Mouse (Mus musculus): ENCODE measurements around the gene Tamm41.
A peak's percentile ranks its signal among the peaks of the same experiment; 100 is the strongest.

Gene Tamm41

GRCm38 (mm10) chr6:115027485-115027992 lies 10.1 kb downstream of the Tamm41 start:
- peak in 1 of 2 experiments; percentile 73 for DNase-seq (ENCODE audit: low spot score in 2 of 2)

GRCm38 (mm10) chr6:115022876-115023275 lies 14.8 kb downstream of the Tamm41 start:
- no peak for DNase-seq (ENCODE audit: low spot score in 2 of 2)

GRCm38 (mm10) chr6:115015461-115015860 lies 22.2 kb downstream of the Tamm41 start:
- DNase-seq (ENCODE audit: low spot score in 2 of 2) = no peak

GRCm38 (mm10) chr6:115013574-115013973 lies 24.1 kb downstream of the Tamm41 start:
- no peak for DNase-seq (ENCODE audit: low spot score in 2 of 2)

GRCm38 (mm10) chr6:115011792-115012191 lies 25.9 kb downstream of the Tamm41 start:
- no peak for DNase-seq (ENCODE audit: low spot score in 2 of 2)

- DNase-seq (ENCODE audit: low spot score in 2 of 2) = no peak
These were observed 26.9 kb downstream of the Tamm41 start for GRCm38 (mm10) chr6:115010815-115011214.

GRCm38 (mm10) chr6:115010304-115010703 lies 27.4 kb downstream of the Tamm41 start:
- no peak for DNase-seq (ENCODE audit: low spot score in 2 of 2)

- DNase-seq (ENCODE audit: low spot score in 2 of 2) = peak; percentile 66 to 81
These were observed 29.9 kb downstream of the Tamm41 start for GRCm38 (mm10) chr6:115007728-115008127.

- no peak for DNase-seq (ENCODE audit: low spot score in 2 of 2)
These were observed 30.7 kb downstream of the Tamm41 start for GRCm38 (mm10) chr6:115006948-115007347.

- DNase-seq (ENCODE audit: low spot score in 2 of 2) = no peak
These were observed 31.6 kb downstream of the Tamm41 start for GRCm38 (mm10) chr6:115006065-115006464.

- peak; percentile 52 to 60 for DNase-seq (ENCODE audit: low spot score in 2 of 2)
These were observed 32.3 kb downstream of the Tamm41 start for GRCm38 (mm10) chr6:115005351-115005890.

- peak; percentile 70 to 80 for DNase-seq (ENCODE audit: low spot score in 2 of 2)
These were observed 33.0 kb downstream of the Tamm41 start for GRCm38 (mm10) chr6:115004636-115005035.

- no peak for DNase-seq (ENCODE audit: low spot score in 2 of 2)
These were observed 39.2 kb downstream of the Tamm41 start for GRCm38 (mm10) chr6:114998374-114999031.

- no peak for DNase-seq (ENCODE audit: low spot score in 2 of 2)
These were observed 40.2 kb downstream of the Tamm41 start for GRCm38 (mm10) chr6:114997471-114997870.

- DNase-seq (ENCODE audit: low spot score in 2 of 2) = no peak
These were observed 40.8 kb downstream of the Tamm41 start for GRCm38 (mm10) chr6:114996910-114997309.

GRCm38 (mm10) chr6:114994079-114994478 lies 43.6 kb downstream of the Tamm41 start:
- DNase-seq (ENCODE audit: low spot score in 2 of 2) = no peak

- DNase-seq (ENCODE audit: low spot score in 2 of 2) = peak; percentile 66 to 86
These were observed 44.0 kb downstream of the Tamm41 start for GRCm38 (mm10) chr6:114993659-114994058.

- DNase-seq (ENCODE audit: low spot score in 2 of 2) = no peak
These were observed 45.8 kb downstream of the Tamm41 start for GRCm38 (mm10) chr6:114991909-114992308.

- no peak for DNase-seq (ENCODE audit: low spot score in 2 of 2)
These were observed 49.1 kb downstream of the Tamm41 start for GRCm38 (mm10) chr6:114988619-114988980.

- no peak for DNase-seq (ENCODE audit: low spot score in 2 of 2)
These were observed 49.6 kb downstream of the Tamm41 start for GRCm38 (mm10) chr6:114987966-114988618.

GRCm38 (mm10) chr6:114982671-114983070 lies 55.0 kb downstream of the Tamm41 start:
- no peak for DNase-seq (ENCODE audit: low spot score in 2 of 2)

GRCm38 (mm10) chr6:114979715-114980114 lies 58.0 kb downstream of the Tamm41 start:
- DNase-seq (ENCODE audit: low spot score in 2 of 2) = no peak

GRCm38 (mm10) chr6:114976915-114977419 lies 60.7 kb downstream of the Tamm41 start:
- DNase-seq (ENCODE audit: low spot score in 2 of 2) = peak; percentile 88 to 90

Measured in right cerebral cortex, postnatal 10 days (tissue).